Mouse (Mus musculus): ENCODE data around the gene Ska3.

Ska3 gene

GRCm38 (mm10) chr14:57797551-57797950, 28.4 kb downstream of the Ska3 start:
- peak; percentile 31 for DNase-seq (ENCODE audit: low read depth)

GRCm38 (mm10) chr14:57791171-57791570, 34.8 kb downstream of the Ska3 start:
- DNase-seq (ENCODE audit: low read depth), result peak; percentile 81

DNA sequence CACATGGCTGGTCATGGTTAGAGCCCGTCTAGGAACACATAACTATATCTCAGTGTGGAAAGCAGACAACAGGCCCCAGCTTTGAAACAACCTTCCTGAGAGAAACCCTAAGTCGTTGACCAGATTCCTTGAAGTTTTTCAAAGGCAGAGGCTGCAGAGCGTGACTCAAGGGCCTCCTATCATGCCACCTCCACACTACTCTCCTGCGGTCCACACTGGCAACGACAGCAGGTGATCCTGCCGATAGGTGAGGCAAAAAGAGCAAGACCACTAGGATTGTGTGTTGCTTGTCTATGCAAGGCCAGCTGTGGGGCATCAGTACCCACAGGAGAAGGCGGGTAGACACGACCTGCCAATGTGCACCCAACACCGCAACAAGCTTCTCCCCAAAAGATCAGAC, 36.2 kb downstream of the Ska3 start:
- DNase-seq (ENCODE audit: low read depth), result no peak

GRCm38 (mm10) chr14:57789311-57789710, 36.7 kb downstream of the Ska3 start:
- no peak for DNase-seq (ENCODE audit: low read depth)

DNA sequence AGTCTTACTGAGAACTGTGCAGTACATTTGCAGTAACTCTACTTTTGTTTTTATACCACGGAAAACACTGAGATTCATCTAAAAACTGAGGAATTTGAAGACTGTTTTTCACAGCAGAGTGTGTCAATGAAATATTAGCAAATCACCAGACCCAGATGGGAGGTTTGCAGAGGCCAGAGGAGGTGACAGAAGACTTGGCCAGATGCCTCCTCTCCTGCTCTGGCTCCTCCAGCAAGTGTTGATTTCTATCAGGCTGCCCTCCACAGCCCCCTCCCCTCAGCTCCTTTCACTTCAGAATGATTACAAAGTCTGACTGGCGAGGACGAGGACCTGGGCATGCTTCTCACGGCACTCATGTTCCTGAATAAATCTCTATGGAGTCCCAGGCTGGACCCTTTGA, 38.6 kb downstream of the Ska3 start:
- peak; percentile 62 for DNase-seq (ENCODE audit: low read depth)

- DNase-seq (ENCODE audit: low read depth), result no peak
Measured at GRCm38 (mm10) chr14:57772157-57772815, 53.7 kb downstream of the Ska3 start.

DNA sequence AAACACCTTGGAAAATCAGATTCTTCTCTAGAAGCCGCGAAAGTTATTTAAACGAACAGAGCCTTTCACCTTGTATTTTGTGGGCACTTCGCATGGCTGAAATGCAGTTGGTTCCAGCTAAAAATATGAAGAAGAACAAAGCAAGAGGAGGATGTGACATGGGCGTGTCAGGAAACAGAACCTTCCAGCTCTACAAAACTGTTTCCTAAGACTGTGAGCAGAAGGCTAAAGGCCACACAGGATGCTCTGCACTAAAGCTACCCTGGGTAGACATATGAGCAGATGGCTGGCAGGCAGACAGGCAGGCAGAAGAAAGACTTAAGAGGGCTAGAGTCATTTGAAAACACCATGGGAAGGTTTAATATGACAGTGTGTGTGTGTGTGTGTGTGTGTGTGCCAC, 56.9 kb downstream of the Ska3 start:
- DNase-seq (ENCODE audit: low read depth), result no peak

DNA sequence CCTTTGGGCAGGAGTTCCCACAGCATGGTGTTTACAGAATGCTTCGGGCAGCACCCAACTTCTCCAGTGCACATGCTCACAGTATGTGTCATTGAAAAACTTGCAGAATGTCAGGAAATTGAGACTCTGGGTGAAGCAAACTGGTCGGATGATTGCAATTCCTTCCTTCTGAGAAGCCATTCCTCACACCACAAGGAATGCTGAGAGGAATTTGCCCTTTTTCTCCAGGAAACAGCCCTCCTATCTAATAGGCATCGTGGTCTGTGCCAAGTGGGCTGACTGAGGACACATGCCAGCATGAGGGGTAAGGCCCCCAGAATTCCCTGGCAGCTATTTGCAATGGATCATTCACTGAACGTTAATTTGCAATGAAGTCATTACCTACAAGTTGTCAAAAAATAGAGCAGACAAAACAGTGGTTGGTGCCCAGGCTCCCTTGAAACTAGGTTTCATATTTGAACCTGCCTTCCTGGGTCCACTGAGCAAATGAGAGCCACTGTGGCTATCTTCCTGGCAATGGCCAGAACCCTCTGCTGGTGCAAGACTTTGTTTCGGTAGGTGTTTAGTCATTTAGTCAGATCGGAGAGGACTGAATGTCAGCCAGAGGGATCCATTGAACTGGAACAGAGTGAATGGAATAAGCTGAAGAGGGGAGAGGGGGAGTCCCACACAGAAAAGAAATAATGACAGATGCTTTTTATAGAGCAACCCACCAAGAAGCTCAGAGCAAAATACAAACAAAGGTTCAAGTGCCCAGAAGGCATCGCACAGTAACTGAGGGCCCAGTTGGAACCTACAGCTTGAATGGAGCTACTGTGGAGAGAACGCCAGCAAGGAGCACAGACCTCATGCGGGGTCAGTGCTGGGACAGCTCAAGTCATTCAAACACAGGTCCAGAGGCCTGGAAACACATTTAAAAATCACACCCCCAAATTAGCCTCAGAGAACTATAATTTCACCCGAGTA, 65.3 kb downstream of the Ska3 start:
- DNase-seq (ENCODE audit: low read depth), result peak; percentile 80

GRCm38 (mm10) chr14:57758237-57758636, 67.7 kb downstream of the Ska3 start, which contains the start of gene Lats2:
Gene Lats2 (minus strand): TSS chr14:57758388.
- DNase-seq (ENCODE audit: low read depth), result no peak
